Mouse (Mus musculus): ENCODE results near the gene Sema4f. TPM values are rescaled to one million over a fixed set of nuclear protein-coding genes. Genes with fewer than 3 reads are reported as not detected.

The Sema4f gene
- polyA plus RNA-seq, 2 experiments = 0.04 TPM; not detected in 1

GRCm38 (mm10) chr6:82885909-82886308, 53.7 kb downstream of the Sema4f start:
- no peak overlapping the region for H3K27ac ChIP-seq
- H3K4me2 ChIP-seq (ENCODE audit: low read depth) = no peak overlapping the region
- no peaks in the 10 kb centered on the region for H3K27me3 ChIP-seq (ENCODE audit: control insufficient read depth, insufficient read depth, low read length)
- H3K36me3 ChIP-seq (replicated peaks; ENCODE audit: control insufficient read depth, insufficient read depth, low read depth) = no peaks in the 10 kb centered on the region
- H3K9ac ChIP-seq (replicated peaks) = no peak overlapping the region
- ATAC-seq (ENCODE audit: insufficient read depth) = no peak
- no peaks in the 10 kb centered on the region for H3K4me1 ChIP-seq (replicated peaks; ENCODE audit: control insufficient read depth in 2 of 2, insufficient read depth in 2 of 2, low read length in 1 of 2)
- TF ChIP-seq CTCF (IDR thresholded peaks at IDR 0.05; ENCODE audit: low read depth) (no peak), EP300 (IDR thresholded peaks at IDR 0.05; ENCODE audit: low read depth) (no peak)
- DNase-seq (ENCODE audit: low read depth in 3 of 3, low spot score in 3 of 3) = no peak
- no peak overlapping the region for H3K4me3 ChIP-seq (ENCODE audit: insufficient read depth in 1 of 2, low read depth in 2 of 2, low read length in 2 of 2)
- WGBS (ENCODE audit: insufficient replicate concordance) = 61% methylated on average over 4 of the region's 4 CpGs
- H3K9me3 ChIP-seq (ENCODE audit: control insufficient read depth, low read length) = no peaks in the 10 kb centered on the region

GRCm38 (mm10) chr6:82885441-82885840, 54.1 kb downstream of the Sema4f start:
- no peak overlapping the region for H3K4me3 ChIP-seq (ENCODE audit: insufficient read depth in 1 of 2, low read depth in 2 of 2, low read length in 2 of 2)
- no peak overlapping the region for H3K4me2 ChIP-seq (ENCODE audit: low read depth)
- no peaks in the 10 kb centered on the region for H3K27me3 ChIP-seq (ENCODE audit: control insufficient read depth, insufficient read depth, low read length)
- 61% methylated on average over 2 of the region's 2 CpGs for WGBS (ENCODE audit: insufficient replicate concordance)
- no peaks in the 10 kb centered on the region for H3K4me1 ChIP-seq (replicated peaks; ENCODE audit: control insufficient read depth in 2 of 2, insufficient read depth in 2 of 2, low read length in 1 of 2)
- no peak overlapping the region for H3K9ac ChIP-seq (replicated peaks)
- ATAC-seq (ENCODE audit: insufficient read depth) (no peak), DNase-seq (ENCODE audit: low read depth in 3 of 3, low spot score in 3 of 3) (no peak)
- no peak overlapping the region for H3K27ac ChIP-seq
- TF ChIP-seq EP300 (IDR thresholded peaks at IDR 0.05; ENCODE audit: low read depth) (no peak), CTCF (IDR thresholded peaks at IDR 0.05; ENCODE audit: low read depth) (no peak)
- no peaks in the 10 kb centered on the region for H3K9me3 ChIP-seq (ENCODE audit: control insufficient read depth, low read length)
- no peaks in the 10 kb centered on the region for H3K36me3 ChIP-seq (replicated peaks; ENCODE audit: control insufficient read depth, insufficient read depth, low read depth)

- H3K27ac ChIP-seq = no peak overlapping the region
Observed at GRCm38 (mm10) chr6:82884570-82884969, 55.0 kb downstream of the Sema4f start.

GRCm38 (mm10) chr6:82881485-82882096, 58.0 kb downstream of the Sema4f start:
- Histone ChIP-seq H3K4me1 (replicated peaks; ENCODE audit: control insufficient read depth in 2 of 2, insufficient read depth in 2 of 2, low read length in 1 of 2) (no peaks in the 10 kb centered on the region), H3K9ac (replicated peaks) (no peak overlapping the region), H3K4me2 (ENCODE audit: low read depth) (no peak overlapping the region), H3K27ac (no peak overlapping the region), H3K9me3 (ENCODE audit: control insufficient read depth, low read length) (no peaks in the 10 kb centered on the region), H3K4me3 (ENCODE audit: insufficient read depth in 1 of 2, low read depth in 2 of 2, low read length in 2 of 2) (no peak overlapping the region), H3K27me3 (ENCODE audit: control insufficient read depth, insufficient read depth, low read length) (no peaks in the 10 kb centered on the region), H3K36me3 (replicated peaks; ENCODE audit: control insufficient read depth, insufficient read depth, low read depth) (no peaks in the 10 kb centered on the region)
- DNase-seq (ENCODE audit: low read depth in 3 of 3, low spot score in 3 of 3) (no peak), ATAC-seq (ENCODE audit: insufficient read depth) (no peak)
- TF ChIP-seq CTCF (IDR thresholded peaks at IDR 0.05; ENCODE audit: low read depth) (peak; percentile 62), EP300 (IDR thresholded peaks at IDR 0.05; ENCODE audit: low read depth) (no peak)
- 41% methylated on average over 21 of the region's 21 CpGs for whole genome bisulfite sequencing (ENCODE audit: insufficient replicate concordance)

More at GRCm38 (mm10) chr6:82884570-82884969, 55.0 kb downstream of the Sema4f start:
- DNase-seq (ENCODE audit: low read depth in 3 of 3, low spot score in 3 of 3) = no peak
- no peaks in the 10 kb centered on the region for H3K4me1 ChIP-seq (replicated peaks; ENCODE audit: control insufficient read depth in 2 of 2, insufficient read depth in 2 of 2, low read length in 1 of 2)
- H3K4me2 ChIP-seq (ENCODE audit: low read depth) = no peak overlapping the region
- no peaks in the 10 kb centered on the region for H3K36me3 ChIP-seq (replicated peaks; ENCODE audit: control insufficient read depth, insufficient read depth, low read depth)
- no peaks in the 10 kb centered on the region for H3K9me3 ChIP-seq (ENCODE audit: control insufficient read depth, low read length)
- 10% methylated on average over 3 of the region's 3 CpGs for WGBS (ENCODE audit: insufficient replicate concordance)
- TF ChIP-seq CTCF (IDR thresholded peaks at IDR 0.05; ENCODE audit: low read depth) (no peak), EP300 (IDR thresholded peaks at IDR 0.05; ENCODE audit: low read depth) (no peak)
- H3K4me3 ChIP-seq (ENCODE audit: insufficient read depth in 1 of 2, low read depth in 2 of 2, low read length in 2 of 2) = no peak overlapping the region
- ATAC-seq (ENCODE audit: insufficient read depth) = no peak
- H3K27me3 ChIP-seq (ENCODE audit: control insufficient read depth, insufficient read depth, low read length) = no peaks in the 10 kb centered on the region
- no peak overlapping the region for H3K9ac ChIP-seq (replicated peaks)

- TF ChIP-seq EP300 (IDR thresholded peaks at IDR 0.05; ENCODE audit: low read depth) (no peak), CTCF (IDR thresholded peaks at IDR 0.05; ENCODE audit: low read depth) (peak; percentile 44)
- H3K27me3 ChIP-seq (ENCODE audit: control insufficient read depth, insufficient read depth, low read length) = no peaks in the 10 kb centered on the region
- H3K27ac ChIP-seq = no peak overlapping the region
- DNase-seq (ENCODE audit: low read depth in 3 of 3, low spot score in 3 of 3) = no peak
- H3K36me3 ChIP-seq (replicated peaks; ENCODE audit: control insufficient read depth, insufficient read depth, low read depth) = no peaks in the 10 kb centered on the region
- no peaks in the 10 kb centered on the region for H3K9me3 ChIP-seq (ENCODE audit: control insufficient read depth, low read length)
- no peak overlapping the region for H3K9ac ChIP-seq (replicated peaks)
- no peak for ATAC-seq (ENCODE audit: insufficient read depth)
- no peak overlapping the region for H3K4me2 ChIP-seq (ENCODE audit: low read depth)
- H3K4me3 ChIP-seq (ENCODE audit: insufficient read depth in 1 of 2, low read depth in 2 of 2, low read length in 2 of 2) = no peak overlapping the region
- 47% methylated on average over 3 of the region's 3 CpGs for WGBS (ENCODE audit: insufficient replicate concordance)
- H3K4me1 ChIP-seq (replicated peaks; ENCODE audit: control insufficient read depth in 2 of 2, insufficient read depth in 2 of 2, low read length in 1 of 2) = no peaks in the 10 kb centered on the region
Observed at GRCm38 (mm10) chr6:82880807-82881206, 58.8 kb downstream of the Sema4f start.

All from liver, embryonic 14.5 days (tissue).